Mouse (Mus musculus): ENCODE measurements around the gene Vmn2r29.

- TF ChIP-seq CTCF (IDR thresholded peaks at IDR 0.05; ENCODE audit: low read depth, low read length) (no peak), POLR2A (IDR thresholded peaks at IDR 0.05; ENCODE audit: insufficient read depth, low read length) (no peak), EP300 (IDR thresholded peaks at IDR 0.05; ENCODE audit: insufficient read depth, low read depth, low read length) (no peak)
These were observed 34.3 kb upstream of the Vmn2r29 start for GRCm38 (mm10) chr7:7281383-7281782.

Data from ES-Bruce4 (cell line).